Mouse (Mus musculus): ENCODE measurements around the gene Hspb9.

Gene Hspb9

GRCm38 (mm10) chr11:100730477-100731205 lies 17.0 kb downstream of the Hspb9 start:
- DNase-seq (ENCODE audit: low spot score in 2 of 2): no peak

- no peak for DNase-seq (ENCODE audit: low spot score in 2 of 2)
Measured at GRCm38 (mm10) chr11:100735134-100735865, 21.6 kb downstream of the Hspb9 start.

- DNase-seq (ENCODE audit: low spot score in 2 of 2): no peak
Measured at GRCm38 (mm10) chr11:100735954-100736745, 22.5 kb downstream of the Hspb9 start.

GRCm38 (mm10) chr11:100736746-100737080 lies 23.1 kb downstream of the Hspb9 start:
- no peak for DNase-seq (ENCODE audit: low spot score in 2 of 2)

DNA sequence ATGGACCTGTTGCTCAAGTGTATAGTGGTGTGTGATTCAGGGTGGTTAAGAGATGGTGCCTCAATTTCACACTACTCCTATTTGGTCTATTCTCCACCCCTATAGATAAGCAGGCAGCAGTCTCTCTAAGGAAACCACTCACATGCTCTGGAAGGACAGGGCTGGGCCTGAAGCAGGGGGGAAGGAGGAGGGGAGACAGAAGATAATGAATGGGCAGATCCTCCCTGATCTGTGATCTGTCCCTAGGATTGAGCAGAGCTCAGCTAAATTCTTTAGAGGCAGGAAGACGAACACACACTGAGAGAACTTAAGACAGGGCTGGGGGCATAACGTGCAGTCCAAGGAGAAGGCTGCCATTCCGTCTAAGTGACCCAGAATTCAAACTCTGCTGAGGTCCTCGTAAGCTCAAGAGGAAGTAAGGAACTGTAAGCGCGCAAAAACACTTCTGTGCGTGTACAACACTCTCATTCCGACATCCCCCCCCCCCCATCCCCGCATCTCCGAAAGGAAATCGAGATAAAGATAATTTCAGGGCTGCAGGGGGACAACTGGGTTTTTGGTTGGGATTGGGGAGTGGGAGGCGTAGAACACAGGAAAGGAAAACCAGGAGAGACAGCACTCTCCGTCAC lies 23.6 kb downstream of the Hspb9 start:
- DNase-seq (ENCODE audit: low spot score in 2 of 2): no peak

- DNase-seq (ENCODE audit: low spot score in 2 of 2): peak; percentile 98 to 99
Measured at GRCm38 (mm10) chr11:100738066-100738604, 24.5 kb downstream of the Hspb9 start, which contains the start of gene Rab5c. Rab5c (minus strand) TSS chr11:100738215.

GRCm38 (mm10) chr11:100738749-100739148 lies 25.1 kb downstream of the Hspb9 start:
- no peak for DNase-seq (ENCODE audit: low spot score in 2 of 2)

DNA sequence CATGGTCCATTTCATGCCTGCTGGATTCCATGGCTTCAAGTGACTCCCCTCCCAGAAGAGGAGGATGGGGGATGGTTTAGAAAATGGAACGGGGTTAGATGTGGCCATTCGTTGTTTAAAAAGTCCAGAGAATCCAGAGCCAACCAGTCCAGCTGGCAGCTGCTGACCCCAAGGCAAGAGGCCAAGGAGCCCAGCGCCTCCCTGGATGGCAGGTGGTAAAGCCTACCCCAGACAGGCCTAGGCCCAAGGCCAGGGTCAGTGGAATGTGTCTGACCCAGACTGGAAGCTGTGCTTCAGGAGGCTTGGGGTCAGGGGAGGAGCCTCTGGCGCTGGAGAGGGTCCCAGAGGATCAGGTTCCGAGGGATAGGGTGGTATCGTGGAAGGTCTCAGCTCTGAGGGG lies 27.7 kb downstream of the Hspb9 start:
- no peak for DNase-seq (ENCODE audit: low spot score in 2 of 2)

DNA sequence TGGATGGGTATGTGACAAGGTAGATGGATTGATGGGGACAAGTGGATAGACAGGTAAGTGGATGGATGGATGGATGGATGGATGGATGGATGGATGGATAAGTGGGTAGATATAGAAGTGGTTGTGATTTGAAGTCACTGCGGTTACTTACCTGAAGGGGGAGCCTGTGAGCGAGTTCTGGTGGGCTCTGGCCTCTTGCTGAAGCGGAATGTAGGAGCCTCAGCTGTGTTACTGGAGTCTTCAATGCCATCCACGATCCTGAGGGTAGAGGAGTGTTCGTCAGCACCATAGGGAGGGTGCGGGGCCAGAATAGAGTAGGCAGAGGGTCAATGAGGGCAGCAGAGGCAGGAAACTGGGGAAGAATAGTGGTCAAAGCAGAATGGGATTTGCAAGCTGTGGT lies 31.4 kb downstream of the Hspb9 start:
- DNase-seq (ENCODE audit: low spot score in 2 of 2): no peak

DNA sequence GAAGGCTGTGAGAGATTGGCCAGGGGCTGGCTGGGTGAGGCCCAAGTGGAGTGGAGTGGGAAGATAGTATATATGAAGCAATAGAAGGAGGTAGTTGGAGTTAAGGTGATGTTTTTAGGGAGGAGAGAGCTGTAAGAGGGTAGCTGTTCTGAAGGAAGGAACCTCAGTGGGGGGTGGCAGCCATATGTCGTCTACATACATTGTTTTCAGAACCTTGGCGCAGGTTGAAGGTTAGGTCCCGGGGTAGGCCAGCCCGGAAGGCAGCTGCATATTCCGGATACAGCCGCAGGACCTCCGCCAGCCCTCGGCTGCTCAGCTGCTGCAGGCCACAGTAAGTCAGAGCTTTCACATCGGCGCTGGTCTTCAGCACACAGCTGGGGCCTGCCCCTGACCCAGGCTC lies 32.9 kb downstream of the Hspb9 start:
- DNase-seq (ENCODE audit: low spot score in 2 of 2): no peak

GRCm38 (mm10) chr11:100747114-100747513 lies 33.5 kb downstream of the Hspb9 start:
- DNase-seq (ENCODE audit: low spot score in 2 of 2): no peak

DNA sequence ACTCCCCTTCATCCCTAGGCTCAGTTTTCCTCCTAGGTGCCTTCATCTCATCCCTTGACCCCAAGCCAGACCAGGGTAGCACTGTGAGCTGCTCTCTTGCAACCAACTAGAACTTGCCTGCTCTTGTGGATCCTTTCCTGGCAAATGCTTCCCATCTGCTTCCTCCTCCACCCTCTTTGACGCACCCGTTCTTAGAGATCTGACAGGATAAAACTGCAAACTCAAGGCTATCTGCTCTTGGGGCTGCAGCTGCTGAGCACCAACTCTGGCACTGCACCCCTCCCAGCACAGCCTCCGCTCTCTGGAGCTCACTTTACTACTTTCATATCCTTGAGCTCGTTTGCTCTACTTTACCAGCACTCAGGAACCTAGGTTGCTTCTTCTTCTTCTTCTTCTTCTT lies 35.0 kb downstream of the Hspb9 start:
- DNase-seq (ENCODE audit: low spot score in 2 of 2): no peak

- no peak for DNase-seq (ENCODE audit: low spot score in 2 of 2)
Measured at GRCm38 (mm10) chr11:100749469-100749868, 35.8 kb downstream of the Hspb9 start.

- DNase-seq (ENCODE audit: low spot score in 2 of 2): no peak
Measured at GRCm38 (mm10) chr11:100750127-100750526, 36.5 kb downstream of the Hspb9 start.

DNA sequence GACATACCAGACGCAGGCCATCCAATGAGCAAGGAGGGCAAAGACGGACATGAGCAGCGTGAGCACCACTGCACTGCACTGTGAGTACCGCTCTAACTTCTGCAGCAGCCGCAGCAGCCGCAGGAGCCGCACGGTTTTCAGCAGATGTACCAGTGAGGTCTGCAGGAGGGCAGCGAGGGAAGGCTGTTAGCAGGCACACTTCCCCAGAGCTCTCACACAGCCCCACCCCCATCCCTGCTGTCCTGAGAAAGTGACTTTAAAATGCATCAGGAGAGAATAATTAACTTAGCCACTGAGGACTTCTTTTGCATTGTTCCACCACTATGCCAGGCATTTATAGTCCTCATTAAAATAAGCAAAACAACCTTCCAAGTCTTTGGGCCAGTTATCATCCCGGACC lies 38.6 kb downstream of the Hspb9 start:
- no peak for DNase-seq (ENCODE audit: low spot score in 2 of 2)

GRCm38 (mm10) chr11:100754021-100754692 lies 40.5 kb downstream of the Hspb9 start:
- DNase-seq (ENCODE audit: low spot score in 2 of 2): peak in 1 of 2 experiments; percentile 80

DNA sequence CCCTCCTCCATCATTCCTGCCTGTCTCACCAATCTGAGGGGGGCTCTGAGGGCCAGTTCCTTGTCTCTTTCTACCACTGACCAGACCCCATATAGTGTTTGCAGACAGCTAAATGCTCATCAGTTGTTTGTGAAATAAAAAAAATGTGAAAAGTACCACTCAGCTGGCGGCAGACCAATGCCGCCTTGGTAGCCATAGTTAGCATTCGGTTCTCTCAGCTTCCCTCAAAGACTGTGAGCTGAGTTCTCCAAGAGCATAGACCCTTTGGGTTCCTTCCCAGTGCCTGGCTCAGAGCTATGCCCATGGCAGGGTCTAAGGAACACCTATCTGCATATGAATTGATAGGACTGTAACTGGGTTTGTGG lies 41.0 kb downstream of the Hspb9 start:
- DNase-seq (ENCODE audit: low spot score in 2 of 2): peak in 1 of 2 experiments; percentile 74

- DNase-seq (ENCODE audit: low spot score in 2 of 2): no peak
Measured at GRCm38 (mm10) chr11:100756476-100756875, 42.8 kb downstream of the Hspb9 start.

GRCm38 (mm10) chr11:100757566-100757965 lies 43.9 kb downstream of the Hspb9 start:
- no peak for DNase-seq (ENCODE audit: low spot score in 2 of 2)

- DNase-seq (ENCODE audit: low spot score in 2 of 2): no peak
Measured at GRCm38 (mm10) chr11:100758707-100759610, 45.3 kb downstream of the Hspb9 start.
